ENCODE assay signal across 22 mouse cellular contexts in the genomic region with DNA sequence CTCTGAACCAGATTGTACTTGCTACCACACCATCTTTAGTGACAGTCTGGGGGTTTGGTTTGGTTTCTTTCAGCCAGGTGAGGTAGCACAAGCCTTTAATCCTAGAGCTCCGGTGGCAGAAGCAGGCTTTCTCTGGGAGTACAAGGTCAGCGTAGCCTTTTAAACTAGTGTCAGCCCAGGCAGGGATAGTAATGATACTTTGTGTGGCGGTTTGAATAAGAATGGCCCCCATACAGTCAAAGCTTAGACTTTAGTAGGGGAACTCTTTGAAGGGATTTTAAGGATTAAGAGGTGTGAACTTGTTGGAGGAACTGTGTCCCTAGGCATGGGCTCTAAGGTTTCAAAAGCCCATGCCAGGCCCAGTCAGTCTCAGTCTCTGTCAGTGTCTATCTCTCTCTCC. TPM values are rescaled to one million over a fixed set of nuclear protein-coding genes. Genes with fewer than 3 reads are reported as not detected.
DNase-seq lines count a peak whose midpoint lies in the region; ATAC-seq lines count a peak whose summit lies in the region.
"Had no signal": no experiment of that assay in that cellular context is flagged by ENCODE, and none has a peak within 500 bp of the region (broad histone marks: within the 10 kb centered on the region; RNA-seq: fewer than 3 reads in every experiment).

No protein-coding gene starts in this region.

- ATAC-seq in megakaryocyte progenitor cell, adult 5-6 weeks (replicated peaks; ENCODE audit: poor library complexity), result no peak
- ATAC-seq: activated CD4-positive, CD25-positive, alpha-beta regulatory T cell, adult 4 months; CD4-positive, CD25-positive, alpha-beta regulatory T cell, adult 4 months; Patski had no signal

- peak; percentile 66 for DNase-seq in ES-CJ7 (ENCODE audit: low read depth, low spot score)
- DNase-seq in R1 (ENCODE audit: low read depth, low spot score), result peak; percentile 41
- DNase-seq in ZHBTc4 (ENCODE audit: low read depth, low spot score), result peak; percentile 72
- no peak for DNase-seq in testis, postnatal 14 days (ENCODE audit: low spot score)
- no peak for DNase-seq in heart, adult 8-10 months (ENCODE audit: low spot score)
- DNase-seq: adrenal gland, adult 2 months; adrenal gland, adult 8-10 months; adrenal gland, postnatal 10 days; adrenal gland, postnatal 14 days; adrenal gland, postnatal 25 days; adrenal gland, postnatal 36 days; B cell, adult 2 months; cerebellum, adult 11 months; cerebellum, adult 11-12 months; cerebellum, adult 18-20 months; cerebellum, adult 2 months; cerebellum, adult 8-10 months; cerebellum, adult 9-10 months had no signal

RNA-seq across cellular contexts. Expression of a gene that starts 10.0 kb away (rescaled TPM):
- total RNA-seq in heart, adult 8-10 months (2022), result 10 to 100 TPM; 22.4 to 28.4 (median 24.6) TPM
- total RNA-seq in megakaryocyte progenitor cell, adult 5-6 weeks (2015), result 47.2 and 47.8 TPM in 2 replicates
- 27.3 and 35.0 TPM in 2 replicates for total RNA-seq in megakaryocyte progenitor cell, adult 5-6 weeks (2017)

Comparison
In these comparisons a context has a peak if more than half of its experiments do, and no peak if none do; other contexts are left out.
1. DNase-seq: peak in ES-CJ7 (single experiment), R1 (single experiment) and ZHBTc4 (single experiment); none in testis, postnatal 14 days (single experiment) and heart, adult 8-10 months (single experiment).